Comparison of ENCODE assay signal across 7 mouse cellular contexts in genomic region chr6:116055001-116055471, GRCm38 (mm10).
DNase-seq lines count a peak whose midpoint lies in the region; ATAC-seq lines count a peak whose summit lies in the region.

No protein-coding gene starts in this region.

- DNase-seq in layer of hippocampus, adult 18-20 months (ENCODE audit: low spot score in 2 of 2): peak; percentile 67 to 84
- DNase-seq in layer of hippocampus, adult 9-10 months (ENCODE audit: low spot score): no peak
- DNase-seq in adipocyte (ENCODE audit: low spot score): peak; percentile 68
- DNase-seq in cerebellum, postnatal 14 days: peak; percentile 71 to 80
- peak; percentile 27 for DNase-seq in heart, postnatal 4 days
- DNase-seq in thymus, postnatal 10 days (ENCODE audit: low spot score in 2 of 2): no peak

- ATAC-seq in megakaryocyte-erythroid progenitor cell, adult 5-6 weeks (replicated peaks; ENCODE audit: low FRiP score, low TSS enrichment, poor library complexity, severe bottlenecking): peak; percentile 63

Comparison
In these comparisons a context has a peak if more than half of its experiments do, and no peak if none do; other contexts are left out.
1. DNase-seq: peak in layer of hippocampus, adult 18-20 months (2 of 2), adipocyte (single experiment), cerebellum, postnatal 14 days (2 of 2) and heart, postnatal 4 days (single experiment); none in layer of hippocampus, adult 9-10 months (single experiment) and thymus, postnatal 10 days (0 of 2).